Mouse (Mus musculus): ENCODE measurements at regions not wholly inside any gene's neighbourhood (a gene's known extent, or its start where the extent isn't known, plus 50 kb on each side); places are given as distances from the start of the nearest gene placed in this dataset.

DNA sequence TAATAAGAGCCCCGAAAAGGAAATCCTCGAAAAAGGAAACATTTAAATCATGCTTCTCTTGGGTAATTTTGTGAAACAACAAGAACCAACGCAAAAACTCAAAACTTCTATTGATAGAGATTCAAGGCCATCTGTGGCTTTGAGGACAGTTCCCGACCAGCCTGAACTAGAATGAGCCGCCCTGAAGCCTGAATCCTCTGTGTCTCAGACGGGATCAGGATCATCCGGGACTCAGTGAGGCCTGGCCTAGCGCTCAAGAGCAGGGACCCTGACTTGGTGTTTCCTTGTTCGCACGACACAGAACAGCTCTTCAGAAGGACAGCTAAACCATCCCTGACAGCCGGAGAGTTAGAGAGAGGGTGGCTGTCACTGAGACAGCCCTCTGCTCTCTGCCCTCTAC is 77.4 kb upstream of the Spin1 start:
- H3K27me3 ChIP-seq (ENCODE audit: control insufficient read depth, insufficient read depth, low read length), result no peaks in the 10 kb centered on the region
- H3K27ac ChIP-seq (ENCODE audit: low read depth, low read length), result no peak overlapping the region
- H3K4me2 ChIP-seq (ENCODE audit: low read depth), result no peak overlapping the region
- H3K9me3 ChIP-seq (ENCODE audit: control insufficient read depth, low read length), result no peaks in the 10 kb centered on the region
- no peak overlapping the region for H3K4me3 ChIP-seq (ENCODE audit: low read depth, low read length)
- ATAC-seq (ENCODE audit: insufficient read depth, low FRiP score, low TSS enrichment) (no peak), DNase-seq (ENCODE audit: low spot score) (no peak)
- no peak overlapping the region for H3K9ac ChIP-seq (ENCODE audit: low read length)
- WGBS, result 85% methylated on average over 11 of the region's 11 CpGs
- no peaks in the 10 kb centered on the region for H3K36me3 ChIP-seq (ENCODE audit: control insufficient read depth, insufficient read depth, low read length)
- H3K4me1 ChIP-seq (ENCODE audit: control insufficient read depth, insufficient read depth, low read length), result no peaks in the 10 kb centered on the region

DNA sequence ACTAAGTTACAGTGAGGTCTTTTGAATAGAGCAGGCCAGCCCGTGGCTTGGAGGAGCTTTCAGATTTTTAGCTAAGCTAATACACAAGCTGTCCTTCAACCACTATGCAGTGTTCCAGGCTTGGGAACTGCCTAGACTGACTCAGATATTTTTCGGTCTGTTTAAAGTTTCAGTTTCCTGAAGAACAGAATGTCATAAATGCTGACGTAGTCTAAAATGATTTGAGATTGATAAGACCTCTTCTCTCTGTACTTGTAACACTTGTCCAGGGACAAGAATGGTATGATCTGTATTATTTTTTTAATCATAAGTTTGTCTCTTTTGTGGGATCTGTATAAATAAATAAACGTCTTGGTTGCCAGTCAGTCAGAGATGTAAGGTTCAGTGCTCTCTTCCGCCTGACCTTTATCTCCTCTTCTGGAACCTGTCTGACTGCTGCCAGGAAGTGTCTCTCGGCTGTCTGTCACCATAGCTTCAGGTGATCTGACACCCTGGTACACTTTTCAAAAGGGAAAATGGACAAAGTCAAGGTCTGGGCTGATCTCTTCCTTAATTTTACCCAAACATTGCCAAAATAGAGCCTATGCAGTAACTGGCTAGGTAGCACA is 74.3 kb upstream of the Spin1 start:
- no peaks in the 10 kb centered on the region for H3K36me3 ChIP-seq (ENCODE audit: control insufficient read depth, insufficient read depth, low read length)
- DNase-seq (ENCODE audit: low spot score), result no peak
- no peaks in the 10 kb centered on the region for H3K9me3 ChIP-seq (ENCODE audit: control insufficient read depth, low read length)
- ATAC-seq (ENCODE audit: insufficient read depth, low FRiP score, low TSS enrichment), result no peak
- H3K4me2 ChIP-seq (ENCODE audit: low read depth), result no peak overlapping the region
- H3K4me1 ChIP-seq (ENCODE audit: control insufficient read depth, insufficient read depth, low read length), result no peaks in the 10 kb centered on the region
- 86% methylated on average over 6 of the region's 6 CpGs for WGBS
- H3K27me3 ChIP-seq (ENCODE audit: control insufficient read depth, insufficient read depth, low read length), result no peaks in the 10 kb centered on the region
- H3K9ac ChIP-seq (ENCODE audit: low read length), result no peak overlapping the region
- no peak overlapping the region for H3K27ac ChIP-seq (ENCODE audit: low read depth, low read length)
- no peak overlapping the region for H3K4me3 ChIP-seq (ENCODE audit: low read depth, low read length)

DNA sequence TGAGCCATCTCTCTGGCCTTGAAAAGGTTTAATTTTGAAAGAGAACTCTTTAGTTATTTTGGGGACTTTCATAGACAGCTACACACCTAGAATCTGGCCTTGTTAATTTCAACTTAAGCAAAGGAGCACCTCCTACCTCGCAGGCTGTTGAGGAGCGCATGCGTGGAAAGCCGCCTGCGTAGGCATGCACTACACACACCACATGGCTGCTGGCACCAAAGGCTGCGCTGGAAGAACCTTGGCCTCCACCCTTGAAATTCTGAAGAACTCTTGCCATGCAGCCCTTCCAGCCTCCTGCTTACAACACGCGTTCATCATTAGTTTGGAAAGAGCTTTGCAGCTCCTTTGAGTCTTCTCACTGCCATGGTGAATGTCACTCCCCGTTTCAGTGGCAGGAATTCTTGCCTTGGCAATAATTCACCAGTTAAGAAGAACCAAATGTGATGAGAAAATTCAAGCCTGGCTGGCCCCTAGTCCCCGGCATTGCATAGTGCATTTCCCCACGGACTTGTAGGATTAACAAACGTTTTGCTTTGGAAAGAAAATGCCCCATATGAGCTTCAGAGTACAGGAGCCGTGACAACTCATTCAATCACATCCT is 62.7 kb upstream of the Spin1 start:
- H3K9ac ChIP-seq (ENCODE audit: low read length), result no peak overlapping the region
- no peaks in the 10 kb centered on the region for H3K4me1 ChIP-seq (ENCODE audit: control insufficient read depth, insufficient read depth, low read length)
- DNase-seq (ENCODE audit: low spot score) (no peak), ATAC-seq (ENCODE audit: insufficient read depth, low FRiP score, low TSS enrichment) (no peak)
- no peaks in the 10 kb centered on the region for H3K27me3 ChIP-seq (ENCODE audit: control insufficient read depth, insufficient read depth, low read length)
- no peaks in the 10 kb centered on the region for H3K9me3 ChIP-seq (ENCODE audit: control insufficient read depth, low read length)
- H3K4me3 ChIP-seq (ENCODE audit: low read depth, low read length), result no peak overlapping the region
- 86% methylated on average over 13 of the region's 13 CpGs for WGBS
- no peaks in the 10 kb centered on the region for H3K36me3 ChIP-seq (ENCODE audit: control insufficient read depth, insufficient read depth, low read length)
- H3K27ac ChIP-seq (ENCODE audit: low read depth, low read length), result no peak overlapping the region
- H3K4me2 ChIP-seq (ENCODE audit: low read depth), result no peak overlapping the region

DNA sequence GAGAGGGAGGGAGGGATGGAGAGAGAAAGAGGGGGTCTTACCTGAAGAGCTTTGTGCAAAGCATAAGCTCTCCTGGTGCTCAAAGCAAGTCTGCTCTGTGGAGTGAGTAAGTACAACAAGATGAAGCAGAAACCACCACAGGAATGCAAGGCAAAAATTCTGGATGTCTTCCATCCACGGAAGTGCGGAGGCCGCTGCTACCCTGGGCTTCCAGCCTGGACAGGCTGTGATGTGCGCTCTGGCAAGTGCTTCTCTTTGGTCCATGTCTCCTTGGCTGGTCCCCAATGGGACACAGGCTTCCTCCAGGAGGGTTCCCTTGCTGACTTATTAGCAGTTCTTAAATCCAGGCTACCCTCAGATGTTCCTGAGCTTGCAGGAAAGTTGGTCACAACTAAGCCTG is 61.7 kb upstream of the Spin1 start:
- DNase-seq (ENCODE audit: low spot score) (no peak), ATAC-seq (ENCODE audit: insufficient read depth, low FRiP score, low TSS enrichment) (no peak)
- Histone ChIP-seq H3K27ac (ENCODE audit: low read depth, low read length) (no peak overlapping the region), H3K27me3 (ENCODE audit: control insufficient read depth, insufficient read depth, low read length) (no peaks in the 10 kb centered on the region), H3K9me3 (ENCODE audit: control insufficient read depth, low read length) (no peaks in the 10 kb centered on the region), H3K9ac (ENCODE audit: low read length) (no peak overlapping the region), H3K4me1 (ENCODE audit: control insufficient read depth, insufficient read depth, low read length) (no peaks in the 10 kb centered on the region), H3K4me2 (ENCODE audit: low read depth) (no peak overlapping the region), H3K36me3 (ENCODE audit: control insufficient read depth, insufficient read depth, low read length) (no peaks in the 10 kb centered on the region), H3K4me3 (ENCODE audit: low read depth, low read length) (no peak overlapping the region)
- WGBS, result 100% methylated on average over 4 of the region's 4 CpGs

DNA sequence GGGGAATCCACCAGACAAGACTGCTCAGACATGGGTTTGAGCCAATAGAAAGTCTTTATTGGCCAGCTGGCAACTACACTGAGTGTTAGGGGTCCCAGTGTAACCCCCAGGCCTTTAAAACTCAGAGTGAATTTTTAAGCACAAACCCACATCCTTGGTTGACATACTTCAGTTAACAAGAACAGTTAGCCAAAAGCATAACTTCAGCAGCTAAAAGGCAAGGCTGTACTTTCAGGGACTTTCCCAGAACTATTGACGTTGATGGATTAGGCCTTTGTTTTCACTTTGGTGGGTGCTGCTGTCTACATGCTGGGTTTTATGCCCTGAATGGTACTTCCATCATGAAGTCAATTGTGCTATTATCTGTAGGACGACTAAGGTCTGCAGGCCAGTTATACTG is 59.6 kb upstream of the Spin1 start:
- no peak overlapping the region for H3K27ac ChIP-seq (ENCODE audit: low read depth, low read length)
- no peaks in the 10 kb centered on the region for H3K4me1 ChIP-seq (ENCODE audit: control insufficient read depth, insufficient read depth, low read length)
- H3K27me3 ChIP-seq (ENCODE audit: control insufficient read depth, insufficient read depth, low read length), result no peaks in the 10 kb centered on the region
- no peaks in the 10 kb centered on the region for H3K9me3 ChIP-seq (ENCODE audit: control insufficient read depth, low read length)
- DNase-seq (ENCODE audit: low spot score), result no peak
- H3K36me3 ChIP-seq (ENCODE audit: control insufficient read depth, insufficient read depth, low read length), result no peaks in the 10 kb centered on the region
- WGBS, result 31% methylated on average over 2 of the region's 2 CpGs
- H3K9ac ChIP-seq (ENCODE audit: low read length), result no peak overlapping the region
- ATAC-seq (ENCODE audit: insufficient read depth, low FRiP score, low TSS enrichment), result no peak
- H3K4me2 ChIP-seq (ENCODE audit: low read depth), result no peak overlapping the region
- no peak overlapping the region for H3K4me3 ChIP-seq (ENCODE audit: low read depth, low read length)

DNA sequence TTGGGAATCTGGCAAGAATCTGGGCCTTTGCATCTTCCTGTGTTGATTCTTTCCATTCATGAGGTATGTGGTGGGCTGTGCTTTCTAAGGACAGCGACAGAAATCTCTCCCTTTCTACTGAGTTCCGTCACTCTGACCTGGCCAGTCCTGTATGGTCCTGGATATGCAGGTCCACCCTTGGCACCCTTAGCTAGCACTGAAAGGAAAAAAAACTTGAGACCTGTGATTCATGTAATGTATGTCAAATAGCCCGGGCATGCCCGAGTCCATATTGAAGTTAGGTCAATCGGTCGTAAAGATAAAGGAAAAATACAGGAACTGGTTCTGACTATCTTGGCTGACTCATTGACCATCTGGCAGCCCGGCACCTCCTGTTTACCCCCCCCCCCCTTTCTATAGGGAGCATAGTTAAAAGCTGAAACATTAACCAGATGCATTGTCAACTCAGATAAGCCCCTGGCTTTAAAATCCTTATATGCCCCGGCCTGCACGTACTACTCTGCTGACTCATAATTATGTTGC is 57.7 kb upstream of the Spin1 start:
- ATAC-seq (ENCODE audit: insufficient read depth, low FRiP score, low TSS enrichment) (no peak), DNase-seq (ENCODE audit: low spot score) (no peak)
- 93% methylated on average over 9 of the region's 9 CpGs for WGBS
- no peak overlapping the region for H3K4me2 ChIP-seq (ENCODE audit: low read depth)
- H3K27me3 ChIP-seq (ENCODE audit: control insufficient read depth, insufficient read depth, low read length), result no peaks in the 10 kb centered on the region
- no peaks in the 10 kb centered on the region for H3K4me1 ChIP-seq (ENCODE audit: control insufficient read depth, insufficient read depth, low read length)
- no peak overlapping the region for H3K4me3 ChIP-seq (ENCODE audit: low read depth, low read length)
- H3K27ac ChIP-seq (ENCODE audit: low read depth, low read length), result no peak overlapping the region
- H3K9ac ChIP-seq (ENCODE audit: low read length), result no peak overlapping the region
- no peaks in the 10 kb centered on the region for H3K36me3 ChIP-seq (ENCODE audit: control insufficient read depth, insufficient read depth, low read length)
- H3K9me3 ChIP-seq (ENCODE audit: control insufficient read depth, low read length), result no peaks in the 10 kb centered on the region

Measured in neural tube, embryonic 11.5 days (tissue).